In genomic region chr11:120580190-120580589, GRCm38 (mm10) we compare ENCODE assay signal across 8 mouse cellular contexts. TPM values are rescaled to one million over a fixed set of nuclear protein-coding genes. Genes with fewer than 3 reads are reported as not detected.
DNase-seq lines count a peak whose midpoint lies in the region; ATAC-seq lines count a peak whose summit lies in the region.

No protein-coding gene starts in this region.

- peak overlapping the region; percentile 95 for H3K4me2 ChIP-seq in embryonic facial prominence, embryonic 12.5 days (replicated peaks)
- H3K4me2 ChIP-seq in hindbrain, embryonic 15.5 days: peak overlapping the region; percentile 84
- peak overlapping the region; percentile 94 for H3K4me2 ChIP-seq in liver, embryonic 11.5 days
- H3K4me2 ChIP-seq in neural tube, embryonic 14.5 days (ENCODE audit: low read depth, low read length): peak overlapping the region; percentile 99

- peak; percentile 16 to 21 for DNase-seq in left cerebral cortex, postnatal 25 days (ENCODE audit: low spot score in 2 of 2)
- no peak for DNase-seq in left cerebral cortex, adult 8-10 months (ENCODE audit: low spot score in 2 of 2)
- no peak for DNase-seq in liver, embryonic 11.5 days (ENCODE audit: low spot score)
- no peak for DNase-seq in embryo, embryonic 9.5 days (ENCODE audit: extremely low spot score)
- no peak for DNase-seq in adrenal gland, postnatal 36 days

- intact Hi-C loops in left cerebral cortex, postnatal 25 days (cut with DNase I): loop anchor here (2.0 kb wide), 2 partner anchors 61 to 133 kb away; partner anchors contain the start of genes Cenpx and Lrrc45

- peaks cover 27% of the 10 kb centered on the region for H3K4me1 ChIP-seq in embryonic facial prominence, embryonic 12.5 days
- peaks cover 34% of the 10 kb centered on the region for H3K4me1 ChIP-seq in hindbrain, embryonic 15.5 days (replicated peaks)
- H3K4me1 ChIP-seq in liver, embryonic 11.5 days (replicated peaks; ENCODE audit: control insufficient read depth, insufficient read depth, low read length): peaks cover 29% of the 10 kb centered on the region
- peaks cover 20% of the 10 kb centered on the region for H3K4me1 ChIP-seq in neural tube, embryonic 14.5 days (ENCODE audit: control insufficient read depth, insufficient read depth, low read length)

- H3K36me3 ChIP-seq in embryonic facial prominence, embryonic 12.5 days: peaks cover 43% of the 10 kb centered on the region
- peaks cover 29% of the 10 kb centered on the region for H3K36me3 ChIP-seq in hindbrain, embryonic 15.5 days
- H3K36me3 ChIP-seq in liver, embryonic 11.5 days (ENCODE audit: control insufficient read depth, insufficient read depth, low read length): peaks cover 40% of the 10 kb centered on the region
- peaks cover 28% of the 10 kb centered on the region for H3K36me3 ChIP-seq in neural tube, embryonic 14.5 days (ENCODE audit: control insufficient read depth, insufficient read depth, low read length)

- WGBS in embryonic facial prominence, embryonic 12.5 days: 52% methylated on average over 7 of the region's 7 CpGs
- WGBS in hindbrain, embryonic 15.5 days: 62% methylated on average over 7 of the region's 7 CpGs
- WGBS in liver, embryonic 11.5 days: 49% methylated on average over 7 of the region's 7 CpGs
- 64% methylated on average over 7 of the region's 7 CpGs for WGBS in neural tube, embryonic 14.5 days

- peak overlapping the region; percentile 92 for H3K27ac ChIP-seq in embryonic facial prominence, embryonic 12.5 days
- H3K27ac ChIP-seq in hindbrain, embryonic 15.5 days (replicated peaks): peak overlapping the region; percentile 96
- peak overlapping the region; percentile 95 for H3K27ac ChIP-seq in liver, embryonic 11.5 days (ENCODE audit: low read depth, low read length)
- H3K27ac ChIP-seq in neural tube, embryonic 14.5 days (ENCODE audit: low read depth, low read length): peak overlapping the region; percentile 94

- no peaks in the 10 kb centered on the region; the same call in 1 of the 2 replicates for H3K9me3 ChIP-seq in embryonic facial prominence, embryonic 12.5 days
- H3K9me3 ChIP-seq in hindbrain, embryonic 15.5 days: no peaks in the 10 kb centered on the region
- peaks cover 4% of the 10 kb centered on the region for H3K9me3 ChIP-seq in liver, embryonic 11.5 days (ENCODE audit: control insufficient read depth, low read length)
- no peaks in the 10 kb centered on the region for H3K9me3 ChIP-seq in neural tube, embryonic 14.5 days (ENCODE audit: control insufficient read depth, low read length)

- H3K27me3 ChIP-seq in embryonic facial prominence, embryonic 12.5 days: no peaks in the 10 kb centered on the region
- no peaks in the 10 kb centered on the region for H3K27me3 ChIP-seq in hindbrain, embryonic 15.5 days
- no peaks in the 10 kb centered on the region for H3K27me3 ChIP-seq in liver, embryonic 11.5 days (replicated peaks; ENCODE audit: control insufficient read depth, insufficient read depth, low read length)
- no peaks in the 10 kb centered on the region for H3K27me3 ChIP-seq in neural tube, embryonic 14.5 days (ENCODE audit: control insufficient read depth, insufficient read depth, low read length)

- H3K9ac ChIP-seq in embryonic facial prominence, embryonic 12.5 days: peak overlapping the region; percentile 98
- H3K9ac ChIP-seq in hindbrain, embryonic 15.5 days: peak overlapping the region; percentile 97
- H3K9ac ChIP-seq in liver, embryonic 11.5 days (ENCODE audit: low read depth, low read length): peak overlapping the region; percentile 96
- H3K9ac ChIP-seq in neural tube, embryonic 14.5 days (replicated peaks; ENCODE audit: low read depth, low read length): peak overlapping the region; percentile 99

- no peak for ATAC-seq in embryonic facial prominence, embryonic 12.5 days (ENCODE audit: insufficient number of reproducible peaks, insufficient read depth, low FRiP score, low TSS enrichment)
- ATAC-seq in hindbrain, embryonic 15.5 days (ENCODE audit: low FRiP score, low read depth): no peak
- ATAC-seq in liver, embryonic 11.5 days (replicated peaks; ENCODE audit: low FRiP score): no peak
- ATAC-seq in neural tube, embryonic 14.5 days (ENCODE audit: low read depth): no peak

- peak overlapping the region; percentile 92 for H3K4me3 ChIP-seq in embryonic facial prominence, embryonic 12.5 days
- H3K4me3 ChIP-seq in hindbrain, embryonic 15.5 days: peak overlapping the region; percentile 76
- H3K4me3 ChIP-seq in liver, embryonic 11.5 days (ENCODE audit: low read depth, low read length): peak overlapping the region; percentile 98
- H3K4me3 ChIP-seq in neural tube, embryonic 14.5 days (ENCODE audit: low read depth, low read length): peak overlapping the region; percentile 89

RNA-seq across cellular contexts. Expression of gene Arhgdia, which starts 1.2 kb away (rescaled TPM):
- 100 to 1,000 TPM; 340 to 344 TPM for total RNA-seq in left cerebral cortex, postnatal 25 days (2021)
- total RNA-seq in left cerebral cortex, adult 8-10 months (2022): 100 to 1,000 TPM; 307 to 323 (median 320) TPM
- polyA plus RNA-seq in embryonic facial prominence, embryonic 12.5 days (2016; fragmentation: Nextera tagmentation; extraction: Ambion mirVana): 561 and 568 TPM in 2 replicates
- polyA plus RNA-seq in hindbrain, embryonic 15.5 days (2015; fragmentation: Nextera tagmentation; extraction: Ambion mirVana): 492 and 533 TPM in 2 replicates
- polyA plus RNA-seq in liver, embryonic 11.5 days (2014; fragmentation: Nextera tagmentation; extraction: Ambion mirVana): 557 and 561 TPM in 2 replicates
- polyA plus RNA-seq in neural tube, embryonic 14.5 days (2014; fragmentation: Nextera tagmentation; extraction: Ambion mirVana): 419 and 479 TPM in 2 replicates
- total RNA-seq in adrenal gland, postnatal 36 days (2021): 100 to 1,000 TPM; 348 to 361 TPM

RNA-seq across cellular contexts. Expression of gene P4hb, which starts 7.1 kb away (rescaled TPM):
- total RNA-seq in left cerebral cortex, postnatal 25 days (2021): 100 to 1,000 TPM; 125 to 127 TPM
- total RNA-seq in left cerebral cortex, adult 8-10 months (2022): 100 to 1,000 TPM; 110 to 142 (median 130) TPM
- 622 and 637 TPM in 2 replicates for polyA plus RNA-seq in embryonic facial prominence, embryonic 12.5 days (2016; fragmentation: Nextera tagmentation; extraction: Ambion mirVana)
- polyA plus RNA-seq in hindbrain, embryonic 15.5 days (2015; fragmentation: Nextera tagmentation; extraction: Ambion mirVana): 263 and 274 TPM in 2 replicates
- 648 and 680 TPM in 2 replicates for polyA plus RNA-seq in liver, embryonic 11.5 days (2014; fragmentation: Nextera tagmentation; extraction: Ambion mirVana)
- 248 and 330 TPM in 2 replicates for polyA plus RNA-seq in neural tube, embryonic 14.5 days (2014; fragmentation: Nextera tagmentation; extraction: Ambion mirVana)
- 100 to 1,000 TPM; 490 to 574 TPM for total RNA-seq in adrenal gland, postnatal 36 days (2021)

RNA-seq across cellular contexts. Expression of gene Alyref, which starts 18.0 kb away (rescaled TPM):
- 10 to 100 TPM; 59.9 to 61.2 TPM for total RNA-seq in left cerebral cortex, postnatal 25 days (2021)
- 10 to 100 TPM; 47.7 to 64.6 (median 51.9) TPM for total RNA-seq in left cerebral cortex, adult 8-10 months (2022)
- polyA plus RNA-seq in embryonic facial prominence, embryonic 12.5 days (2016; fragmentation: Nextera tagmentation; extraction: Ambion mirVana): 683 and 688 TPM in 2 replicates
- polyA plus RNA-seq in hindbrain, embryonic 15.5 days (2015; fragmentation: Nextera tagmentation; extraction: Ambion mirVana): 247 and 251 TPM in 2 replicates
- 601 and 617 TPM in 2 replicates for polyA plus RNA-seq in liver, embryonic 11.5 days (2014; fragmentation: Nextera tagmentation; extraction: Ambion mirVana)
- 191 and 222 TPM in 2 replicates for polyA plus RNA-seq in neural tube, embryonic 14.5 days (2014; fragmentation: Nextera tagmentation; extraction: Ambion mirVana)
- 10 to 100 TPM; 97.0 to 99.2 TPM for total RNA-seq in adrenal gland, postnatal 36 days (2021)

RNA-seq across cellular contexts. Expression of gene Anapc11, which starts 18.0 kb away (rescaled TPM):
- 10 to 100 TPM; 93.2 to 94.8 TPM for total RNA-seq in left cerebral cortex, postnatal 25 days (2021)
- 100 to 1,000 TPM in 2 of 4 experiments, 10 to 100 TPM in 2; 98.1 to 101 (median 99.4) TPM for total RNA-seq in left cerebral cortex, adult 8-10 months (2022)
- polyA plus RNA-seq in embryonic facial prominence, embryonic 12.5 days (2016; fragmentation: Nextera tagmentation; extraction: Ambion mirVana): 191 and 198 TPM in 2 replicates
- polyA plus RNA-seq in hindbrain, embryonic 15.5 days (2015; fragmentation: Nextera tagmentation; extraction: Ambion mirVana): 200 and 215 TPM in 2 replicates
- polyA plus RNA-seq in liver, embryonic 11.5 days (2014; fragmentation: Nextera tagmentation; extraction: Ambion mirVana): 200 and 208 TPM in 2 replicates
- polyA plus RNA-seq in neural tube, embryonic 14.5 days (2014; fragmentation: Nextera tagmentation; extraction: Ambion mirVana): 209 and 236 TPM in 2 replicates
- 100 to 1,000 TPM in 1 of 2 experiments, 10 to 100 TPM in 1; 86.0 to 102 TPM for total RNA-seq in adrenal gland, postnatal 36 days (2021)

RNA-seq across cellular contexts. Expression of gene Npb, which starts 28.1 kb away (rescaled TPM):
- not detected for total RNA-seq in left cerebral cortex, postnatal 25 days (2021)
- 1 to 10 TPM in 2 of 4 experiments, not detected in 2; 1.1 to 1.8 TPM for total RNA-seq in left cerebral cortex, adult 8-10 months (2022)
- polyA plus RNA-seq in embryonic facial prominence, embryonic 12.5 days (2016; fragmentation: Nextera tagmentation; extraction: Ambion mirVana): 0.99 TPM in 1 of 2 replicates, not detected in the other
- polyA plus RNA-seq in hindbrain, embryonic 15.5 days (2015; fragmentation: Nextera tagmentation; extraction: Ambion mirVana): 0.71 and 1.1 TPM in 2 replicates
- polyA plus RNA-seq in liver, embryonic 11.5 days (2014; fragmentation: Nextera tagmentation; extraction: Ambion mirVana): 3.6 and 6.3 TPM in 2 replicates
- 1.3 TPM in 1 of 2 replicates, not detected in the other for polyA plus RNA-seq in neural tube, embryonic 14.5 days (2014; fragmentation: Nextera tagmentation; extraction: Ambion mirVana)
- 1 to 10 TPM in 1 of 2 experiments, not detected in 1; 1.6 TPM for total RNA-seq in adrenal gland, postnatal 36 days (2021)

Comparison
In these comparisons a context has a peak if more than half of its experiments do, and no peak if none do; other contexts are left out.
1. DNase-seq: peak in left cerebral cortex, postnatal 25 days (2 of 2); none in left cerebral cortex, adult 8-10 months (0 of 2), liver, embryonic 11.5 days (single experiment), embryo, embryonic 9.5 days (single experiment) and adrenal gland, postnatal 36 days (0 of 2).
2. Peak in every context shown above with its lines, with median percentiles within 50 percentile points of each other: H3K27ac ChIP-seq, H3K4me2 ChIP-seq, H3K4me3 ChIP-seq and H3K9ac ChIP-seq.